Mouse (Mus musculus): Measurements from ENCODE around the gene Wdr66. TPM values are rescaled to one million over a fixed set of nuclear protein-coding genes. Genes with fewer than 3 reads are reported as not detected.
A peak's percentile ranks its signal among the peaks of the same experiment; 100 is the strongest.

Wdr66 gene
- polyA plus RNA-seq, 1 experiment from 2014 or later: 0.46 TPM

- H3K27me3 ChIP-seq (ENCODE audit: control insufficient read depth, insufficient read depth, low read length): no peaks in the 10 kb centered on the region
- ATAC-seq (ENCODE audit: low FRiP score, low TSS enrichment) (no peak), DNase-seq (no peak)
- H3K9ac ChIP-seq (replicated peaks; ENCODE audit: low read length): no peak overlapping the region
- no peak overlapping the region for H3K27ac ChIP-seq (replicated peaks; ENCODE audit: low read depth, low read length)
- H3K4me3 ChIP-seq (replicated peaks; ENCODE audit: low read depth, low read length): no peak overlapping the region
- H3K36me3 ChIP-seq (ENCODE audit: control insufficient read depth, insufficient read depth, low read length): no peaks in the 10 kb centered on the region
- no peaks in the 10 kb centered on the region for H3K9me3 ChIP-seq (ENCODE audit: control insufficient read depth, low read length)
- no peak overlapping the region for H3K4me2 ChIP-seq (ENCODE audit: low read length)
- peaks cover 3% of the 10 kb centered on the region; the same call in 1 of the 2 replicates for H3K4me1 ChIP-seq (ENCODE audit: control insufficient read depth, insufficient read depth, low read length)
- 65% methylated on average over 12 of the region's 12 CpGs for WGBS
Measured at GRCm38 (mm10) chr5:123313058-123313630, 61.2 kb downstream of the Wdr66 start.

GRCm38 (mm10) chr5:123313851-123314380 is 62.0 kb downstream of the Wdr66 start:
- H3K36me3 ChIP-seq (ENCODE audit: control insufficient read depth, insufficient read depth, low read length): no peaks in the 10 kb centered on the region
- WGBS: 63% methylated on average over 11 of the region's 11 CpGs
- H3K4me1 ChIP-seq (ENCODE audit: control insufficient read depth, insufficient read depth, low read length): peaks cover 3% of the 10 kb centered on the region; the same call in 1 of the 2 replicates
- ATAC-seq (ENCODE audit: low FRiP score, low TSS enrichment): no peak
- H3K9ac ChIP-seq (replicated peaks; ENCODE audit: low read length): no peak overlapping the region
- no peaks in the 10 kb centered on the region for H3K27me3 ChIP-seq (ENCODE audit: control insufficient read depth, insufficient read depth, low read length)
- DNase-seq: no peak
- H3K27ac ChIP-seq (replicated peaks; ENCODE audit: low read depth, low read length): no peak overlapping the region
- no peaks in the 10 kb centered on the region for H3K9me3 ChIP-seq (ENCODE audit: control insufficient read depth, low read length)
- H3K4me2 ChIP-seq (ENCODE audit: low read length): no peak overlapping the region
- no peak overlapping the region for H3K4me3 ChIP-seq (replicated peaks; ENCODE audit: low read depth, low read length)

GRCm38 (mm10) chr5:123315219-123315866 is 63.4 kb downstream of the Wdr66 start:
- 31% methylated on average over 10 of the region's 10 CpGs for WGBS
- DNase-seq (no peak), ATAC-seq (ENCODE audit: low FRiP score, low TSS enrichment) (no peak)
- no peaks in the 10 kb centered on the region for H3K36me3 ChIP-seq (ENCODE audit: control insufficient read depth, insufficient read depth, low read length)
- no peak overlapping the region for H3K27ac ChIP-seq (replicated peaks; ENCODE audit: low read depth, low read length)
- no peak overlapping the region for H3K9ac ChIP-seq (replicated peaks; ENCODE audit: low read length)
- H3K27me3 ChIP-seq (ENCODE audit: control insufficient read depth, insufficient read depth, low read length): no peaks in the 10 kb centered on the region
- H3K4me1 ChIP-seq (ENCODE audit: control insufficient read depth, insufficient read depth, low read length): peaks cover 3% of the 10 kb centered on the region; the same call in 1 of the 2 replicates
- H3K4me3 ChIP-seq (replicated peaks; ENCODE audit: low read depth, low read length): no peak overlapping the region
- no peaks in the 10 kb centered on the region for H3K9me3 ChIP-seq (ENCODE audit: control insufficient read depth, low read length)
- H3K4me2 ChIP-seq (ENCODE audit: low read length): no peak overlapping the region

- H3K27ac ChIP-seq (replicated peaks; ENCODE audit: low read depth, low read length): no peak overlapping the region
- H3K9me3 ChIP-seq (ENCODE audit: control insufficient read depth, low read length): no peaks in the 10 kb centered on the region
- ATAC-seq (ENCODE audit: low FRiP score, low TSS enrichment) (no peak), DNase-seq (no peak)
- H3K4me3 ChIP-seq (replicated peaks; ENCODE audit: low read depth, low read length): no peak overlapping the region
- no peaks in the 10 kb centered on the region for H3K36me3 ChIP-seq (ENCODE audit: control insufficient read depth, insufficient read depth, low read length)
- H3K27me3 ChIP-seq (ENCODE audit: control insufficient read depth, insufficient read depth, low read length): no peaks in the 10 kb centered on the region
- peaks cover 3% of the 10 kb centered on the region; the same call in 1 of the 2 replicates for H3K4me1 ChIP-seq (ENCODE audit: control insufficient read depth, insufficient read depth, low read length)
- H3K9ac ChIP-seq (replicated peaks; ENCODE audit: low read length): no peak overlapping the region
- WGBS: 39% methylated on average over 6 of the region's 6 CpGs
- H3K4me2 ChIP-seq (ENCODE audit: low read length): no peak overlapping the region
Measured at GRCm38 (mm10) chr5:123317992-123318391, 66.1 kb downstream of the Wdr66 start.

- H3K27ac ChIP-seq (replicated peaks; ENCODE audit: low read depth, low read length): no peak overlapping the region
- H3K36me3 ChIP-seq (ENCODE audit: control insufficient read depth, insufficient read depth, low read length): no peaks in the 10 kb centered on the region
- DNase-seq: no peak
- no peak overlapping the region for H3K9ac ChIP-seq (replicated peaks; ENCODE audit: low read length)
- H3K27me3 ChIP-seq (ENCODE audit: control insufficient read depth, insufficient read depth, low read length): no peaks in the 10 kb centered on the region
- peaks cover 3% of the 10 kb centered on the region; the same call in 1 of the 2 replicates for H3K4me1 ChIP-seq (ENCODE audit: control insufficient read depth, insufficient read depth, low read length)
- no peak overlapping the region for H3K4me2 ChIP-seq (ENCODE audit: low read length)
- H3K4me3 ChIP-seq (replicated peaks; ENCODE audit: low read depth, low read length): no peak overlapping the region
- no peaks in the 10 kb centered on the region for H3K9me3 ChIP-seq (ENCODE audit: control insufficient read depth, low read length)
- WGBS: 88% methylated on average over 3 of the region's 3 CpGs
- ATAC-seq (ENCODE audit: low FRiP score, low TSS enrichment): no peak
Measured at GRCm38 (mm10) chr5:123320136-123320535, 68.2 kb downstream of the Wdr66 start.

- H3K4me3 ChIP-seq (replicated peaks; ENCODE audit: low read depth, low read length): no peak overlapping the region
- 0 out of 2 replicates have a peak, but pooled peaks cover 4% of the 10 kb centered on the region for H3K4me1 ChIP-seq (ENCODE audit: control insufficient read depth, insufficient read depth, low read length)
- DNase-seq (peak; percentile 64), ATAC-seq (ENCODE audit: low FRiP score, low TSS enrichment) (no peak)
- H3K36me3 ChIP-seq (ENCODE audit: control insufficient read depth, insufficient read depth, low read length): no peaks in the 10 kb centered on the region
- no peaks in the 10 kb centered on the region for H3K27me3 ChIP-seq (ENCODE audit: control insufficient read depth, insufficient read depth, low read length)
- H3K9ac ChIP-seq (replicated peaks; ENCODE audit: low read length): no peak overlapping the region
- peak overlapping the region; percentile 26 for H3K4me2 ChIP-seq (ENCODE audit: low read length)
- no peak overlapping the region for H3K27ac ChIP-seq (replicated peaks; ENCODE audit: low read depth, low read length)
- 2% methylated on average over 15 of the region's 15 CpGs for WGBS
- no peaks in the 10 kb centered on the region for H3K9me3 ChIP-seq (ENCODE audit: control insufficient read depth, low read length)
Measured at GRCm38 (mm10) chr5:123324242-123324641, 72.3 kb downstream of the Wdr66 start.

GRCm38 (mm10) chr5:123326006-123326750 is 74.3 kb downstream of the Wdr66 start:
- no peak overlapping the region for H3K27ac ChIP-seq (replicated peaks; ENCODE audit: low read depth, low read length)
- 0 out of 2 replicates have a peak, but pooled peaks cover 4% of the 10 kb centered on the region for H3K4me1 ChIP-seq (ENCODE audit: control insufficient read depth, insufficient read depth, low read length)
- ATAC-seq (ENCODE audit: low FRiP score, low TSS enrichment) (no peak), DNase-seq (peak; percentile 61)
- no peaks in the 10 kb centered on the region for H3K9me3 ChIP-seq (ENCODE audit: control insufficient read depth, low read length)
- 52% methylated on average over 15 of the region's 15 CpGs for WGBS
- no peak overlapping the region for H3K9ac ChIP-seq (replicated peaks; ENCODE audit: low read length)
- no peaks in the 10 kb centered on the region for H3K27me3 ChIP-seq (ENCODE audit: control insufficient read depth, insufficient read depth, low read length)
- no peak overlapping the region for H3K4me2 ChIP-seq (ENCODE audit: low read length)
- no peak overlapping the region for H3K4me3 ChIP-seq (replicated peaks; ENCODE audit: low read depth, low read length)
- no peaks in the 10 kb centered on the region for H3K36me3 ChIP-seq (ENCODE audit: control insufficient read depth, insufficient read depth, low read length)

- ATAC-seq (ENCODE audit: low FRiP score, low TSS enrichment) (no peak), DNase-seq (no peak)
- 56% methylated on average over 9 of the region's 9 CpGs for WGBS
- H3K4me2 ChIP-seq (ENCODE audit: low read length): no peak overlapping the region
- H3K9ac ChIP-seq (replicated peaks; ENCODE audit: low read length): no peak overlapping the region
- no peak overlapping the region for H3K27ac ChIP-seq (replicated peaks; ENCODE audit: low read depth, low read length)
- H3K27me3 ChIP-seq (ENCODE audit: control insufficient read depth, insufficient read depth, low read length): no peaks in the 10 kb centered on the region
- H3K9me3 ChIP-seq (ENCODE audit: control insufficient read depth, low read length): no peaks in the 10 kb centered on the region
- H3K36me3 ChIP-seq (ENCODE audit: control insufficient read depth, insufficient read depth, low read length): no peaks in the 10 kb centered on the region
- H3K4me1 ChIP-seq (ENCODE audit: control insufficient read depth, insufficient read depth, low read length): 0 out of 2 replicates have a peak, but pooled peaks cover 4% of the 10 kb centered on the region
- H3K4me3 ChIP-seq (replicated peaks; ENCODE audit: low read depth, low read length): no peak overlapping the region
Measured at GRCm38 (mm10) chr5:123326751-123327148, 74.8 kb downstream of the Wdr66 start.

Data from midbrain, embryonic 14.5 days (tissue).